Comparison of ENCODE assay signal across 16 mouse cellular contexts in genomic region chr10:66941974-66942373, GRCm38 (mm10).
DNase-seq lines count a peak whose midpoint lies in the region; TF ChIP-seq lines count a peak whose summit lies in the region.
"Had no signal": no experiment of that assay in that cellular context is flagged by ENCODE, and none has a peak within 500 bp of the region (broad histone marks: within the 10 kb centered on the region; RNA-seq: fewer than 3 reads in every experiment).

No protein-coding gene starts in this region.

- H3K79me2 ChIP-seq in myocyte (ENCODE audit: control insufficient read depth, insufficient read depth), result no peaks in the 10 kb centered on the region

- intact Hi-C loops in left cerebral cortex, postnatal 4 days (cut with DNase I), result no loop called here

- TF ChIP-seq POLR2A in myocyte (IDR thresholded peaks at IDR 0.05; ENCODE audit: insufficient read length, low read depth), result no peak

- no peak overlapping the region for H3ac ChIP-seq in myocyte (ENCODE audit: control insufficient read depth, insufficient read length)

- no peak overlapping the region for H3K4me3 ChIP-seq in myocyte
- H3K4me3 ChIP-seq: forebrain, embryonic 13.5 days; heart, embryonic 13.5 days; hindbrain, embryonic 13.5 days had no signal

- no peaks in the 10 kb centered on the region for H3K36me3 ChIP-seq in myocyte (ENCODE audit: control insufficient read depth, insufficient read depth)
- H3K36me3 ChIP-seq: heart, embryonic 13.5 days; hindbrain, embryonic 13.5 days had no signal

- H3K27me3 ChIP-seq in myocyte (ENCODE audit: control insufficient read depth, insufficient read depth, insufficient read length), result no peaks in the 10 kb centered on the region
- H3K27me3 ChIP-seq: forebrain, embryonic 13.5 days; heart, embryonic 13.5 days; hindbrain, embryonic 13.5 days had no signal

- peak overlapping the region; percentile 28 for H3K4me2 ChIP-seq in myocyte (ENCODE audit: low read depth)
- H3K4me2 ChIP-seq: forebrain, embryonic 13.5 days; heart, embryonic 13.5 days; hindbrain, embryonic 13.5 days had no signal

- DNase-seq in cerebellum, postnatal 10 days, result peak; percentile 69 to 82
- DNase-seq in cerebellum, adult 11 months, result no peak
- DNase-seq in left cerebral cortex, postnatal 4 days, result peak; percentile 76
- no peak for DNase-seq in left cerebral cortex, adult 11 months (ENCODE audit: low spot score)
- peak; percentile 53 for DNase-seq in gastrocnemius, postnatal 10 days
- no peak for DNase-seq in spleen, postnatal 10 days (ENCODE audit: low spot score in 2 of 2)
- DNase-seq in kidney, adult 9 months, result no peak
- DNase-seq: cerebellum, postnatal 36 days; kidney, postnatal 14 days; layer of hippocampus, adult 9-11 months; lung, postnatal 10 days; midbrain, embryonic 14.5 days had no signal

TF ChIP-seq in myocyte, 11 proteins besides CTCF, POLR2A, EP300 and RAD21:
- TF ChIP-seq TCF3 (IDR thresholded peaks at IDR 0.05; ENCODE audit: insufficient read length, low read depth) (no peak), POLR2AphosphoS2 (IDR thresholded peaks at IDR 0.05; ENCODE audit: insufficient read length, low read depth) (no peak), E2F4 (IDR thresholded peaks at IDR 0.05; ENCODE audit: insufficient read depth) (no peak), MYOD1 (IDR thresholded peaks at IDR 0.05; ENCODE audit: control insufficient read depth in 1 of 3, insufficient read length in 2 of 3, low read depth in 2 of 3) (peak in 2 of 3 experiments; percentile 80 to 89), MYOG (IDR thresholded peaks at IDR 0.05; ENCODE audit: control insufficient read depth in 1 of 3, insufficient read depth in 1 of 3, insufficient read length in 2 of 3, low read depth in 2 of 3) (peak; percentile 53 to 92 (median 62)), TCF12 (IDR thresholded peaks at IDR 0.05; ENCODE audit: insufficient read depth, poor library complexity, severe bottlenecking) (peak; percentile 85), MAX (IDR thresholded peaks at IDR 0.05; ENCODE audit: low read depth) (no peak), SRF (IDR thresholded peaks at IDR 0.05; ENCODE audit: control insufficient read depth, insufficient read length, low read depth) (peak; percentile 46), CEBPB (IDR thresholded peaks at IDR 0.05; ENCODE audit: insufficient read depth, poor library complexity, severe bottlenecking) (0 out of 2 replicates have a peak, but pooled peaks have one; percentile 42), REST (IDR thresholded peaks at IDR 0.05; ENCODE audit: insufficient read depth, insufficient read length) (no peak)

Comparison
In these comparisons a context has a peak if more than half of its experiments do, and no peak if none do; other contexts are left out.
1. DNase-seq: peak in cerebellum, postnatal 10 days (2 of 2), left cerebral cortex, postnatal 4 days (single experiment) and gastrocnemius, postnatal 10 days (single experiment); none in cerebellum, adult 11 months (single experiment), left cerebral cortex, adult 11 months (single experiment), spleen, postnatal 10 days (0 of 2) and kidney, adult 9 months (single experiment).